Mouse (Mus musculus) liver, adult 10 weeks (tissue): ENCODE results near the gene Src. TPM values are rescaled to one million over a fixed set of nuclear protein-coding genes. Genes with fewer than 3 reads are reported as not detected.

Experiments used
- polyA plus RNA-seq: library from polyadenylated mRNA; stranded (reverse); fragments of 350-450 nt; fragmentation: Illumina TruSeq; extraction: RNeasy Lipid Tissue Mini Kit (QIAGEN cat#74804); gene quantifications from one replicate; pipeline ENCODE4 v1.2.3, GENCODE M21; 2014; ENCODE audit warnings: low read depth, low replicate concordance

The Src gene
- polyA plus RNA-seq, result 0.13 TPM

DNA sequence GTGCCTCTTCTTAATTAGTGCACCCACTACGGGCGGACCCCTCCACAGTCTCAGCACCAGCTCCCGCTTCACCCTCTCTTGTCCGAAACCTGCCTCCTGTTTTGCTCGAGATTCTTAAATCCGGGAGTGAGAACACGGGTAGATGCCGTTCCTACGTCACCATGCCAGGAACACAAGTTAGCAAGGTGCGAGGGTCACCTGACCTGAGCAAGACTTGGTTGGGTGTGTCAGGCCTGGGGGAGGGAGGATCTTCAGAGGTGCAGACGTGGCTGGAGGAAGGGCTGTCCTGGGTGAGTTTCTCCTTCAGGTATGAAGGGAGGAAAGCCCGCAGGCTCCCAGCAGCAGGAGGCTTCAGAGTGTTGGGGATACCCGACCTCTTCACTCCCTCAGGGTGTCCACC lies at the start of gene Src:
Src (plus strand) TSS at position 239 of the 400 bp plus-strand sequence.

Other genes starting within 250 kb of the Src start
- gene Rbl1, start 213.9 kb upstream of the Src start, polyA plus RNA-seq, result 2.5 TPM
- gene Rpn2, start 139.4 kb upstream of the Src start, polyA plus RNA-seq, result 123 TPM
- not detected for gene Mroh8, start 138.9 kb upstream of the Src start, polyA plus RNA-seq
- gene Ghrh, start 70.9 kb upstream of the Src start, polyA plus RNA-seq, result not detected
- gene Manbal, start 50.9 kb upstream of the Src start, polyA plus RNA-seq, result 3.8 TPM
- not detected for gene Nnat, start 141.6 kb downstream of the Src start, polyA plus RNA-seq
- 20.3 TPM for gene Blcap, start 152.8 kb downstream of the Src start, polyA plus RNA-seq